Mouse (Mus musculus): Measurements from ENCODE around the gene Gm20924.
"Not testable (repeated sequence)": the region's sequence is repeated elsewhere in the genome, so short reads cannot be mapped to it uniquely, and the experiment has no call there.

Gene Gm20924

DNA sequence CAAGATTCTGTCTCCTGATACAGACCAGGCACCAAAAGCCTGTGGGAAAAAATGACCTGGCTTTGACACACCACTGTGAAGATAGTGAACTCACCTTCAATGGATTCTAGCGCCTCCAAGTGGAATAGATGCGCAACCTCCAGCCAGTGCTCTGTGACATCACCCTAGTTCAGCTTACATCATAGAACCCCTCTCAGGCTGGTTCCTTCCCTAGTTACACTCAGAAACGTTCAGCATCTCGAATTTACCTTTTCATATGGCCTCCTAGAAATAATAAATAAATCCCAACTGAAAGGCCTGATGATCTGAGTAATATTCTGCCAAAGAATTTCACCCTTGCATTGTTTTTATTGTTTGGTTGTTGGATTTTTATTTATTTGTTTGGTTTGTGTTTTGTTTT lies at the start of gene Gm20924:
Gene Gm20924 (minus strand): TSS at position 101 of the 400 bp plus-strand sequence.
- not testable (repeated sequence) for DNase-seq
